Mouse (Mus musculus) urinary bladder, adult 18-20 months (tissue): ENCODE data around the gene Scn8a.

ENCODE experiments used
- DNase-seq, 2 experiments: peaks; one replicate each; pipeline ENCODE4 v3.0.0; 2022; ENCODE audit warnings: low spot score in 2 of 2, mixed read lengths in 2 of 2

Gene Scn8a

GRCm38 (mm10) chr15:101092829-101093648 lies 223.4 kb downstream of the Scn8a start:
- DNase-seq: no peak

GRCm38 (mm10) chr15:101093988-101094387 lies 224.3 kb downstream of the Scn8a start:
- no peak for DNase-seq

DNA sequence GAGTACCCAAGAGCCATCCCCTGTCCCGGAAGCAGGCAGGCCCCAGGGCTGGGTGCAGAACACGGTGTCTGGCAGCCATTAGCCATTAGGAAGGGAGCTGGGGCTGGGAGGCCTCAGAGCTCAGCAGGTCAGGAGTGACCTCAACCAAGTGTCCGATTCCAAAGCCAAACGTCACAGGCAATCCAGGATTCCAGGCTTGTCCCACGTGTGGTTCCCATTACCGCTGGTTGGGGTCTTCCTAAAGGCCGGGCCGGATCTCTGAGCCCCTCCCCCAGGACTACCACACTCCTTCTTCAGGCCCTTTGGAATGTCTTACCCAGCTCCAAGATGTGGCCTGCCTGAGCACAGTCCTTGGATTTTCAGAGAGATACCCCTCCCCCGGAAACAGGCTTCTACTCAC lies 225.3 kb downstream of the Scn8a start:
- no peak for DNase-seq

DNA sequence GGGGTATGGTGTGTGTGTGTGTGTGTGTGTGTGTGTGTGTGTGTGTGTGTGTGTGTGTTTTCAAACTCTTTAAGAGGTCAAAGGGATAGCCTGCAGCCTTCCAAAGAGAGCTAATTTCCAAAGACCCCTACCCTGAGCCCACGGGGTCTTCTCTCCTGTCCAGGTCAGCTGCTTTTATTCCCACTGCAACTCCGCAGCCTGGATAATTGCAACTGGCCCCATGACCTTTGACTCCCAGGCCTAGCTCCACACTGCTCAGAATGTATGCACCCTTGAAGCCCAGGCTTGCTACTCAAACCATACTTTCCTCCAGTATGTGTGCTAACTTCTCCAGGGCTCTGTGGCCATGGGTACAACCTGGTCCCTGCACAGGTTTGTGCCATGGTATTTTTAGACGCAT lies 225.7 kb downstream of the Scn8a start:
- no peak for DNase-seq
